34 mouse cellular contexts compared by ENCODE assay signal in genomic region chr14:54582536-54582935, GRCm38 (mm10). TPM values are rescaled to one million over a fixed set of nuclear protein-coding genes. Genes with fewer than 3 reads are reported as not detected.
DNase-seq lines count a peak whose midpoint lies in the region; ATAC-seq and TF ChIP-seq lines count a peak whose summit lies in the region.
"Had no signal": no experiment of that assay in that cellular context is flagged by ENCODE, and none has a peak within 500 bp of the region (broad histone marks: within the 10 kb centered on the region; RNA-seq: fewer than 3 reads in every experiment).

No protein-coding gene starts in this region.

- no peak for TF ChIP-seq POLR2A in kidney, adult 2 months (IDR thresholded peaks at IDR 0.05; ENCODE audit: low read depth, low read length)
- TF ChIP-seq POLR2A in liver, adult 2 months (IDR thresholded peaks at IDR 0.05; ENCODE audit: extremely low read depth, insufficient read depth, low read length), result no peak

- peak; percentile 69 for DNase-seq in kidney, adult 2 months
- DNase-seq in kidney, adult 11 months, result no peak
- DNase-seq in liver, adult 2 months (ENCODE audit: extremely low read depth, low read depth, low spot score), result peak; percentile 86
- no peak for DNase-seq in liver, embryonic 13.5 days
- peak; percentile 86 for DNase-seq in yolk sac, embryonic 10.5 days (ENCODE audit: low spot score)
- DNase-seq in lung, postnatal 25 days (ENCODE audit: low spot score), result no peak
- DNase-seq: cerebellum, adult 8-10 months; cerebellum, postnatal 25 days; gastrocnemius, postnatal 25 days; heart, adult 18-20 months; layer of hippocampus, postnatal 36 days; left cerebral cortex, postnatal 4 days; lung, postnatal 36 days; right cerebral cortex, postnatal 4 days; thymus, adult 2 months; thymus, postnatal 36 days had no signal

- no peak for TF ChIP-seq CTCF in kidney, adult 2 months (conservative IDR thresholded peaks at IDR 0.05; ENCODE audit: insufficient read depth, insufficient read length, low read depth, low read length)
- no peak for TF ChIP-seq CTCF in liver, adult 2 months (IDR thresholded peaks at IDR 0.05; ENCODE audit: low read depth, low read length)

- peaks cover 11% of the 10 kb centered on the region; the same call in 1 of the 2 replicates for H3K4me1 ChIP-seq in kidney, adult 2 months (ENCODE audit: control insufficient read depth, insufficient read depth, low read length)
- H3K4me1 ChIP-seq in liver, adult 2 months (ENCODE audit: control insufficient read depth, insufficient read depth, low read length), result peaks cover 30% of the 10 kb centered on the region
- peaks cover 35% of the 10 kb centered on the region for H3K4me1 ChIP-seq in liver, embryonic 13.5 days (replicated peaks)

- H3K79me2 ChIP-seq in liver, adult 2 months (ENCODE audit: control insufficient read depth, insufficient read depth, low read length), result no peaks in the 10 kb centered on the region

- no peak overlapping the region for H3K9ac ChIP-seq in liver, adult 2 months (ENCODE audit: low read depth, low read length)
- H3K9ac ChIP-seq in liver, embryonic 13.5 days, result no peak overlapping the region
- H3K9ac ChIP-seq: forebrain, embryonic 15.5 days; heart, embryonic 12.5 days; hindbrain, embryonic 15.5 days; lung, embryonic 15.5 days; midbrain, embryonic 13.5 days; neural tube, embryonic 13.5 days had no signal

- H3K9me3 ChIP-seq in liver, embryonic 13.5 days (replicated peaks), result no peaks in the 10 kb centered on the region
- H3K9me3 ChIP-seq: forebrain, embryonic 15.5 days; heart, embryonic 12.5 days; hindbrain, embryonic 10.5 days; hindbrain, embryonic 15.5 days; lung, embryonic 15.5 days; midbrain, embryonic 13.5 days; neural tube, embryonic 13.5 days had no signal

- H3K4me2 ChIP-seq in liver, embryonic 13.5 days, result no peak overlapping the region
- H3K4me2 ChIP-seq: forebrain, embryonic 15.5 days; heart, embryonic 12.5 days; hindbrain, embryonic 15.5 days; lung, embryonic 15.5 days; midbrain, embryonic 13.5 days; neural tube, embryonic 13.5 days had no signal

- 69% methylated on average over 9 of the region's 9 CpGs for WGBS in kidney, adult 2 months
- WGBS in liver, adult 2 months, result 29% methylated on average over 9 of the region's 9 CpGs
- WGBS in liver, embryonic 13.5 days (ENCODE audit: insufficient replicate concordance), result 70% methylated on average over 9 of the region's 9 CpGs

- no peak overlapping the region for H3K27ac ChIP-seq in kidney, adult 2 months (ENCODE audit: insufficient read depth, low read depth, low read length)
- peak overlapping the region; percentile 62 for H3K27ac ChIP-seq in liver, adult 2 months (replicated peaks; ENCODE audit: insufficient read depth, low read depth, low read length)
- H3K27ac ChIP-seq in liver, embryonic 13.5 days, result peak overlapping the region; percentile 55; the same call in 1 of the 2 replicates
- H3K27ac ChIP-seq: forebrain, embryonic 15.5 days; hindbrain, embryonic 10.5 days; hindbrain, embryonic 15.5 days; lung, embryonic 15.5 days; midbrain, embryonic 13.5 days; neural tube, embryonic 13.5 days had no signal

- no peaks in the 10 kb centered on the region for H3K36me3 ChIP-seq in kidney, adult 2 months (ENCODE audit: control insufficient read depth, insufficient read depth, low read length)
- no peaks in the 10 kb centered on the region for H3K36me3 ChIP-seq in liver, adult 2 months (ENCODE audit: control insufficient read depth, insufficient read depth, low read length)
- H3K36me3 ChIP-seq in liver, embryonic 13.5 days, result peaks cover 6% of the 10 kb centered on the region; the same call in 1 of the 2 replicates

- no peaks in the 10 kb centered on the region for H3K27me3 ChIP-seq in kidney, adult 2 months (replicated peaks; ENCODE audit: control insufficient read depth, insufficient read depth, low read length)
- H3K27me3 ChIP-seq in liver, adult 2 months (ENCODE audit: control insufficient read depth, insufficient read depth, low read length), result no peaks in the 10 kb centered on the region
- peaks cover 22% of the 10 kb centered on the region for H3K27me3 ChIP-seq in liver, embryonic 13.5 days
- H3K27me3 ChIP-seq: forebrain, embryonic 15.5 days; heart, embryonic 12.5 days; lung, embryonic 15.5 days; neural tube, embryonic 13.5 days had no signal

- H3K4me3 ChIP-seq in kidney, adult 2 months (ENCODE audit: insufficient read depth, low read depth, low read length), result no peak overlapping the region
- no peak overlapping the region for H3K4me3 ChIP-seq in liver, adult 2 months (ENCODE audit: insufficient read depth, low read depth, low read length)
- no peak overlapping the region for H3K4me3 ChIP-seq in liver, embryonic 13.5 days (replicated peaks)
- H3K4me3 ChIP-seq: forebrain, embryonic 15.5 days; heart, embryonic 12.5 days; hindbrain, embryonic 10.5 days; hindbrain, embryonic 15.5 days; lung, embryonic 15.5 days; midbrain, embryonic 13.5 days; neural tube, embryonic 13.5 days had no signal

- ATAC-seq in liver, embryonic 13.5 days (ENCODE audit: low read depth), result peak; percentile 58
- ATAC-seq in cerebellum, adult (ENCODE audit: insufficient number of reproducible peaks, low FRiP score, low TSS enrichment), result no peak
- ATAC-seq: CD4-positive, CD25-positive, alpha-beta regulatory T cell, adult 4 months; forebrain, embryonic 15.5 days; inflammation-experienced regulatory T-cells, adult 6 months; midbrain, embryonic 13.5 days had no signal

RNA-seq across cellular contexts. Expression of gene Ajuba, which starts 5.2 kb away (rescaled TPM):
- 32.4 and 33.9 TPM in 2 replicates for polyA plus RNA-seq in kidney, adult 2 months (2012; rRNA removed)
- total RNA-seq in liver, adult 2 months (2014; rRNA removed), result 3.8 TPM in 2 replicates
- 9.9 and 12.2 TPM in 2 replicates for polyA plus RNA-seq in liver, adult 2 months (2012; rRNA removed)
- polyA plus RNA-seq in liver, embryonic 13.5 days (2015; fragmentation: Nextera tagmentation; extraction: Ambion mirVana), result 3.9 and 4.4 TPM in 2 replicates
- polyA plus RNA-seq: CD4-positive, CD25-positive, alpha-beta regulatory T cell, adult 4 months had no signal

RNA-seq across cellular contexts. Expression of gene 4931414P19Rik, which starts 23.3 kb away (rescaled TPM):
- polyA plus RNA-seq in kidney, adult 2 months (2012; rRNA removed), result 6.5 and 8.1 TPM in 2 replicates
- total RNA-seq in liver, adult 2 months (2014; rRNA removed), result 3.0 and 3.1 TPM in 2 replicates
- polyA plus RNA-seq in liver, adult 2 months (2012; rRNA removed), result 2.6 and 4.3 TPM in 2 replicates
- polyA plus RNA-seq in liver, embryonic 13.5 days (2015; fragmentation: Nextera tagmentation; extraction: Ambion mirVana), result 2.7 and 3.0 TPM in 2 replicates

RNA-seq across cellular contexts. Expression of gene Haus4, which starts 28.1 kb away (rescaled TPM):
- polyA plus RNA-seq in kidney, adult 2 months (2012; rRNA removed), result 9.6 and 10.0 TPM in 2 replicates
- total RNA-seq in liver, adult 2 months (2014; rRNA removed), result 13.7 and 13.8 TPM in 2 replicates
- polyA plus RNA-seq in liver, adult 2 months (2012; rRNA removed), result 7.4 and 10.9 TPM in 2 replicates
- polyA plus RNA-seq in liver, embryonic 13.5 days (2015; fragmentation: Nextera tagmentation; extraction: Ambion mirVana), result 45.6 and 47.5 TPM in 2 replicates

RNA-seq across cellular contexts. Expression of gene Psmb5, which starts 35.3 kb away (rescaled TPM):
- polyA plus RNA-seq in kidney, adult 2 months (2012; rRNA removed), result 244 and 276 TPM in 2 replicates
- 179 and 181 TPM in 2 replicates for total RNA-seq in liver, adult 2 months (2014; rRNA removed)
- polyA plus RNA-seq in liver, adult 2 months (2012; rRNA removed), result 217 and 221 TPM in 2 replicates
- polyA plus RNA-seq in liver, embryonic 13.5 days (2015; fragmentation: Nextera tagmentation; extraction: Ambion mirVana), result 262 and 266 TPM in 2 replicates

RNA-seq across cellular contexts. Expression of gene Psmb11, which starts 38.7 kb away (rescaled TPM):
- not detected in 2 replicates for polyA plus RNA-seq in kidney, adult 2 months (2012; rRNA removed)
- not detected in 2 replicates for total RNA-seq in liver, adult 2 months (2014; rRNA removed)
- not detected in 2 replicates for polyA plus RNA-seq in liver, adult 2 months (2012; rRNA removed)
- not detected in 2 replicates for polyA plus RNA-seq in liver, embryonic 13.5 days (2015; fragmentation: Nextera tagmentation; extraction: Ambion mirVana)
- total RNA-seq: adrenal gland, adult 18-20 months; adrenal gland, postnatal 4 days; gastrocnemius, adult 18-20 months; gastrocnemius, postnatal 25 days; heart, adult 18-20 months; left cerebral cortex, postnatal 4 days; megakaryocyte-erythroid progenitor cell, adult 5-6 weeks had no signal
- polyA plus RNA-seq: CD4-positive, CD25-positive, alpha-beta regulatory T cell, adult 4 months; embryonic facial prominence, embryonic 11.5 days; heart, embryonic 12.5 days; heart, postnatal 0 days; hindbrain, embryonic 15.5 days; inflammation-experienced regulatory T-cells, adult 6 months; kidney, embryonic 14.5 days; midbrain, embryonic 13.5 days; spleen, adult 2 months had no signal

Comparison
In these comparisons a context has a peak if more than half of its experiments do, and no peak if none do; other contexts are left out.
1. DNase-seq: peak in kidney, adult 2 months (single experiment), liver, adult 2 months (single experiment) and yolk sac, embryonic 10.5 days (single experiment); none in kidney, adult 11 months (single experiment), liver, embryonic 13.5 days (single experiment) and lung, postnatal 25 days (single experiment).